Mouse (Mus musculus): Measurements from ENCODE around the gene Hcfc1r1.

The Hcfc1r1 gene

GRCm38 (mm10) chr17:23719455-23719854, 46.1 kb downstream of the Hcfc1r1 start:
- in situ Hi-C loops (cut with MboI, MseI), result no loop called here

- in situ Hi-C loops (cut with MboI, MseI), result no loop called here
These were observed 48.5 kb downstream of the Hcfc1r1 start for GRCm38 (mm10) chr17:23721886-23722285.

GRCm38 (mm10) chr17:23722376-23723125, 49.2 kb downstream of the Hcfc1r1 start, which contains the start of gene 1520401A03Rik:
1520401A03Rik (minus strand) TSS chr17:23722783.
- in situ Hi-C loops (cut with MboI, MseI), result no loop called here

All from T-helper 17 cell (primary cell).